Mouse (Mus musculus) lung, postnatal 36 days (tissue): Measurements from ENCODE around the gene Fam168a.
A peak's percentile ranks its signal among the peaks of the same experiment; 100 is the strongest.

Experiments
- DNase-seq: peaks from one replicate; pipeline ENCODE4 v3.0.0; 2022; ENCODE audit warnings: mixed read lengths

Gene Fam168a

DNA sequence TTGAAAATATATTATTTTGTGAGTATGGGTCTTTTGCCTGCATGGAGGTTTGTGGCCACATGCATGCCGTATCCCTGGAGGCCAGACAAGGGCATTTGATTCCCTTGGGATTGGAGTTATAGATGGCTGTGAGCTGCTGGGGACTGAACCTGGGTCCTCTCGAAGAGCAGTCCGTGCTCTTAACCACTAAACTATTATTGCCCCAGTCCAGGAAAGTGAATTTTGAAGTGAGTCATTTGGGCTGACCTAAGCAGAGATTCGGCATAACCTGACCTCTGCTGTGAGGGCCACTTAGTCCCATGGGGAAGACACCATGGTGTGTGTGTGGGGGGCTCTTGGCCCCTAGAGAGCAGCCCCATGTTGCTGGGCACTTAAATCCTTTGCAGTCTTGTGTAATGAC lies 164.9 kb downstream of the Fam168a start:
- no peak for DNase-seq

DNA sequence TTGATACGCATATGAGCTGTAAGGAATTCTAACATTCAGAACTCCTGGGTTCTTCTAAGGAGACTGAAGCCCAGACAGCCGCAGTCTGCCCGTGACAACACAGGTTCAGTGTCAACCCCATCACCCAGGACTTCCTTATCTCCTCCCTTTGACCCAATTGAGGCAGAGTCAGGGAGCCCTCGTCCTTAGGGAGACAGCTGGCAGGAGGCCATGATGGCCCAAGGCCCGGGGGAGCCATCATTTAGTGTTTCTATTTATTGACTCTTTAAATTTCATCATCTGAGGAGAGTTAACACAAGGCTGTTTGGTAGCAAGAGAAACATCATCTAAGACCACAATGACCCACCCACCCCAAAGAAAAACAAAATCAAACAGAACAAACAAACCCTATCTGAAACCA lies 165.5 kb downstream of the Fam168a start:
- DNase-seq, result peak; percentile 33

DNA sequence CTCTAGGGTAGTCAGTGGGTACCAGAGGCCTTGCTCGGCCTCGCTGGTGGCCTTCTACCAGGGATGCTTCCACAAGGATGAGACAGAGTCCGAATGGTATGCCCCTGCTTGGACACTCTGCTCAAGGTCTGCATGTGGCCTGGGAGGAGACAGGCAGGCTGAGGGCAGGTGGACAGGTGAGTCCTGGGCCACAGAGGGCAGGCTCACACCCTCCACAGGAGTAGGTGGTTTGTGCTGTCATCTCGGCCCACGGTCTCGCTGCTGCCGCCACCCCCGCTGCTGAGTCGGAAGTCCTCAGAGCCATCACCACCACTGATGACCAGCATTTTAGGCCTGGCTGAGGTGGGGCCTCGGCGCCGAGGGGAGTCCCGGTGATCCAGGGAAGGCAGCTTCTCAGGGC lies 166.8 kb downstream of the Fam168a start:
- no peak for DNase-seq

DNA sequence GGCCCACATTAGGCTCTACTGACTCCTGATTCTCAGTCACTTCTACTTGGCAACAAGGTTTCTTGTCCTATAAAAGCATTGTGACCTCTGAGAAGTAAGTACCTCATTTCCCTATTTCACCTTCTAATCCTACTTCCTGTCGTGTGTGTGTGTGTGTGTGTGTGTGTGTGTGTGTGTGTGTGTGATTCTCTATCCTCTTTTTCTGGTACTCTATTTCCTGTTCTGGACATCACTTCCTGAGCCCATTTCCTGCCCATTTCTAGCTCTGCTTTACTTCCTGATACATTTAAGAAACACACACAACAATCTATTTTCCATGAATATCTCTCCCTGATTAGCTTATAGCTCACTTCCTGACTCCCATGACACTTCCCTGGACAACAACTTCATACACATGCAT lies 169.4 kb downstream of the Fam168a start:
- no peak for DNase-seq

DNA sequence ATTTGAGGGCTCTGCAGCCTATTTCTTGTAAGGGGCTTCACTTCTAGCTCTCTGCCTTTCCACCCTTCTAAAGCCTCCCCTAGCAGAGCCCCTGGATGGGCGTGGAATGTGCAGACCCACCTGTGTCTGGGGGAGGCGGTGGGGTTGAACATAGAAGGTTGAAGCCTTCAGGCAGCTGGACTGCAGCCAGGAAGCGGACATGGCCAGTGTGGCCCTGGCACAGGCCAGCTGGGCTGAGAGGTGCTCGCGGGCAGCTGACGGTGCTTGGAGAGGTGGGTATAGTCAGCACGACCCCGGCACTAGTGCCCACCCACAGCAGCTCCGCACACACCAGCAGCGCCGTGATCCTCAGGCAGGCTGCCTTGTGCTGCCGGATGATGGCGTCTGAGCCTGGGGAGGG lies 169.9 kb downstream of the Fam168a start:
- DNase-seq, result no peak

DNA sequence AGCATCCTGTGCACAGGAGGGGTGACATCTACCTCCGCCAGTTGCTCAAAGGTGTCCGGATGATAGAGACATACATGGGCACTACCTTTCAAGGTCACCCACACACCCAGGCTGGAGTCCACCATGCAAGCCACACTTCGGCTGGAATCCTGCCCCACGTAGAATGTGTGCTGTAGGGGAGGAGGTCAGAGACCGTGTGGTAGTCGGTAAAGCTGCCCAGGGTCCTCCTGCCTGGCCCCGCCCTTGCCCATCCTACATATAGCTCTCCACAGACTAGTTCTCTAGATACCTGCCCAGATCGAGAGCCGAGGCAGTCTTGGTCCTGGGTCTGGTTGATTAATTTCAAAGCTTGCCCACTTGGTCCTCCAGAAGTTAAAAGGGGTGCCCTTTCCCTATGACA lies 170.3 kb downstream of the Fam168a start:
- DNase-seq, result no peak

DNA sequence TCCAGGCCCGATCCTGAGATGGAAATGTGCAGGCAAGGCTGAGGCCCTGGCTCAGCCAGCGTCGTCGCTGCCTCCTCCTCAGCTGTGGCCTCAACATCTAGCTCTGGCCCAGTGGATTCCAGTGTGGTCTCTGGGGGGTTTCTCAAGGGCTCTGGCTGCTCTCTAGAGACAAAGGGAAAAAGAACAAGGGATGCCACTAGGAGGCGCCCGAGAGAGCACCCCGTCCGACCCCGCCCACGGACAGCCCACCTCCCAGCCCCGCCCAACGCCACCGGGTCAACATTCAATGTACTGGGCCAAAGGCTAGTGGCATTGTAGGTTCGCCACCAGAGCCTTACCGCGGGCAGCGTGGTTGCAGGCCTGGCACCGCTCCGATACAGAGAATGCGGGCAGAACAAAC lies 173.2 kb downstream of the Fam168a start:
- peak; percentile 82 for DNase-seq

DNA sequence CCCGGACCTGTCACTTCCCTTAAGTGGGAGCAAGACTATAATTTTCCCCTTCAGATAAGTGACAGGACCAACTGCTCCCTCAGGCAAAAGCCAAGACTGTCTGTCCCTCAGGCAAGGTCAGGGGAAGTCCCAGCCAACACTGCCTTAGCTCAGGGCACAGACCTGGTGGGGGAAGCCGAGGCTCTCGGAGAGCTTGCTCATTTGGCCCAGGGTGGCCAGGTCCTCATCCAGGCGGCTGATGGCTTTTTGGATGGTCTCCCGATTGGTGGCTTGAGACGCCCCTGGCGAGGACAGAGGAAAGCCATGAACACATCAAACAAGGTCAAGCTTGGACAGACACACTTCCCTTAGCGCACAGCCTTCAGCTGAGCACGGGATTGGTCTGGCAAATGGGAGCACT lies 175.1 kb downstream of the Fam168a start:
- DNase-seq, result no peak

DNA sequence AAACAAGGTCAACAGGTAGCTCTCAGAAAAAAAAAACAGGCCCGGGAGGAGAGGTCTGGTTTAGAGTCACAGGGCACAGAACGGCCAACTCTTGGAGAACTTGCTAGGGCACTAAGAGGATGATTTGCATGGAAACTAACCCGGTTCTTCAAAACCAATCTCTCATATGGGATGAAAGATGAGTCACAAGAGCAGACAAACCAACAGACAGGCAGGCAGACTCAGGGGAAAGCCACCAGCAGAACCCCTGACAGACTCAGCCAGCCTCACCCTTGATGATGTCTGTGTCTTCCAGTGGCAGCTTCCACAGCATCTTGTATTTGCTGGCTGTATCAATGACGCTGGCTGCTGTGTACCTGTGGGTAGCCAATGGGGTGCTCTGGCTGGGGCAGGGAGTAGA lies 175.5 kb downstream of the Fam168a start:
- no peak for DNase-seq

DNA sequence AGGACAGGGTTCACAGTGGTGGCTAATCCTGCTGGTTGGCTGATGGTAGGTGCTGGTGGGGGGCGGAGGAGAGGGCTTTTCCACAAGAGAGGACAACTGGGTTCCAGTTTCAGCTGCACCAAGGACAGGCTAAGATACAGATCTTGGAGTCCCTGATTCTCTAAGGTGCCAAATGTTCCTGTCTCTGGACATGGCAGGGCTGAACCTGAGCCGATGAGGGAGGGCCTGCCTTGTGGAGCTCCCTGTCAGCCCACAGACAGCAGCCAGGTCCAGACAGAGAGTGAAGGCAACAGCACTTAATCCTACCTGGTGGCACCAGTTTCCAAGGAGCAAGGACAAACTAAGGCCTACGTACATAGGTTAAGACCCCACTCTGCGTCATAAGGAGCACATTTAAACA lies 178.0 kb downstream of the Fam168a start:
- DNase-seq, result no peak

DNA sequence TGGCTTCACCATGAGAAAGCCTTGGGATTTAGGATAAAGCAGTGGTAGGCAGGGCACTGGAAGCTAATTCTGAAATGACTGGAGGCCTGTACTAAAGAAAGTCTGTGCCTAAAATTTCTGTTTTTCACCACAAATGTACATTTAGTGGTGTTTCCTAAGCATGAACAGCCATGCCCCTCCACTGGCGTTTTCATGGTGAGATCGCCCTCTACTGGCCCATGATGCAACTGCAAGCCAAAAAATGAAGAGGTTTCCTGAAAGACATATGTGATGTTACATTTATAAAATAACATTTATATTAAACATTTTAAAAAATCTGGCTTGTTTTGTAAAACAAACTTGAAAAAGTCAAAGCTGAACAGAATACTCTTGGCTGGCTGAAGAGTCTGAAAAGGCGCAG lies 180.1 kb downstream of the Fam168a start:
- peak; percentile 58 for DNase-seq
